Mouse (Mus musculus) central nervous system, embryonic 18 days (tissue): ENCODE results near the gene Pde4b. TPM values are rescaled to one million over a fixed set of nuclear protein-coding genes. Genes with fewer than 3 reads are reported as not detected.

Experiments used
- polyA plus RNA-seq: library from polyadenylated mRNA; depleted of rRNA; stranded (reverse); fragments of >200 nt; gene quantifications from 2 replicates; pipeline ENCODE4 v1.2.3, GENCODE M21; 2012; rRNA removed

Gene Pde4b
- polyA plus RNA-seq, result 46.3 and 46.5 TPM in 2 replicates

GRCm38 (mm10) chr4:102087091-102087565 is at the start of gene Pde4b:
Gene Pde4b (plus strand): TSS chr4:102087543.

Other genes starting within 250 kb of the Pde4b start
- not detected in 2 replicates for gene B020004J07Rik, start 243.5 kb upstream of the Pde4b start, polyA plus RNA-seq
- not detected in 2 replicates for gene C130073F10Rik, start 193.8 kb upstream of the Pde4b start, polyA plus RNA-seq
- gene Gm12800, start 178.4 kb upstream of the Pde4b start, polyA plus RNA-seq, result not detected in 2 replicates
- not detected in 2 replicates for gene Gm12794, start 147.1 kb upstream of the Pde4b start, polyA plus RNA-seq
- not detected in 2 replicates for gene Gm12790, start 106.5 kb upstream of the Pde4b start, polyA plus RNA-seq
- not detected in 2 replicates for gene Gm12789, start 100.9 kb upstream of the Pde4b start, polyA plus RNA-seq